Mouse (Mus musculus): ENCODE results near the gene Hoxb3. TPM values are rescaled to one million over a fixed set of nuclear protein-coding genes. Genes with fewer than 3 reads are reported as not detected.

Hoxb3 gene
- polyA plus RNA-seq, 1 experiment from 2014 or later = not detected

DNA sequence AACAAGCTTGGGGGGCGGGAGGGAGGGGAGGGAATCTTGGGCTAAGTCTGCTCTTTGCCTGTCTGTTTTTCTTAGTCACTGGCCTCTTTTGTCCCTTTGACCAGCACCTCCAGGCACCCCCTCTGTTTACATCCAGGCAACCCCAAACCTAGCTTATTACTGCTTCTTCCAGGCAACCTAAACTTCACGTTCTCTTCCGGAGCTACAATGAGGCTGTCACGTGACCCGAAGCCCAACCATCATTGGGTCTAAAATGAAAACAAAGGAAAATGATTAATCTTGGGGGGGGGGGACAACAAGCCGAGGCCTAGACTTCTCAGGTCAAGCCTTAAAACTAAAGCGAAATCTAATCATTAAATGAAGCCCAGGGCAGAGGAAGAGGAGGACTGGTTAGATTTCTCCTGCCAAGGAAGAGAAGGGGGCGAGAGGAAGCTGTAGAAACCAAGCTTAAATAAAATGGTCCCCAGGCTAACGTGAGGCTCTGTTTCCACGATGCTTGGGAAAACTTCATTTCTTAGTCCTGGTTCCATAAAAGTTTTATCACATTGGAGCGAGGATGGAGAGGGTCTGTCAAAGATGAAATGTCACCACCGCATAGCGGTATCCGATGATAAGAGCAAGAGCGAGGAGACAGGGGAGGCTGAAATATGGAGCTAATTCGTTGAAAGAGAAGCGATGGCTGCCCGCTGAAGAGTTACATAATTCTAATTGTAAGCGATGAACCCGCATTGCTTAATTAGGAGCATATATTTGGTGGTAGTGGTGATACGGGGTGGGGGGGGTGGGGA lies 25.2 kb downstream of the Hoxb3 start:
- H3K4me1 ChIP-seq (replicated peaks; ENCODE audit: control insufficient read depth, insufficient read depth, low read length) = peaks cover 5% of the 10 kb centered on the region
- under 1% methylated on average over 21 of the region's 21 CpGs for WGBS
- no peak overlapping the region for H3K4me3 ChIP-seq (replicated peaks; ENCODE audit: low read length)

GRCm38 (mm10) chr11:96348988-96349387 lies 25.9 kb downstream of the Hoxb3 start:
- 13% methylated on average over 3 of the region's 3 CpGs for WGBS
- H3K4me3 ChIP-seq (replicated peaks; ENCODE audit: low read length) = no peak overlapping the region
- H3K9ac ChIP-seq (replicated peaks; ENCODE audit: low read depth, low read length) = no peak overlapping the region
- H3K4me2 ChIP-seq (ENCODE audit: low read length) = no peak overlapping the region
- H3K9me3 ChIP-seq (ENCODE audit: control insufficient read depth, low read length) = no peaks in the 10 kb centered on the region
- H3K4me1 ChIP-seq (replicated peaks; ENCODE audit: control insufficient read depth, insufficient read depth, low read length) = peaks cover 5% of the 10 kb centered on the region
- no peaks in the 10 kb centered on the region for H3K36me3 ChIP-seq (ENCODE audit: control insufficient read depth, insufficient read depth)
- peaks cover 89% of the 10 kb centered on the region for H3K27me3 ChIP-seq (replicated peaks; ENCODE audit: control insufficient read depth, insufficient read depth, low read length)
- ATAC-seq = no peak
- H3K27ac ChIP-seq (ENCODE audit: low read length) = no peak overlapping the region

More for the DNA sequence above, 25.2 kb downstream of the Hoxb3 start:
- Histone ChIP-seq H3K9me3 (ENCODE audit: control insufficient read depth, low read length) (no peaks in the 10 kb centered on the region), H3K36me3 (ENCODE audit: control insufficient read depth, insufficient read depth) (no peaks in the 10 kb centered on the region), H3K4me2 (ENCODE audit: low read length) (no peak overlapping the region), H3K27ac (ENCODE audit: low read length) (no peak overlapping the region), H3K27me3 (replicated peaks; ENCODE audit: control insufficient read depth, insufficient read depth, low read length) (peaks cover 91% of the 10 kb centered on the region), H3K9ac (replicated peaks; ENCODE audit: low read depth, low read length) (no peak overlapping the region)
- ATAC-seq = no peak

DNA sequence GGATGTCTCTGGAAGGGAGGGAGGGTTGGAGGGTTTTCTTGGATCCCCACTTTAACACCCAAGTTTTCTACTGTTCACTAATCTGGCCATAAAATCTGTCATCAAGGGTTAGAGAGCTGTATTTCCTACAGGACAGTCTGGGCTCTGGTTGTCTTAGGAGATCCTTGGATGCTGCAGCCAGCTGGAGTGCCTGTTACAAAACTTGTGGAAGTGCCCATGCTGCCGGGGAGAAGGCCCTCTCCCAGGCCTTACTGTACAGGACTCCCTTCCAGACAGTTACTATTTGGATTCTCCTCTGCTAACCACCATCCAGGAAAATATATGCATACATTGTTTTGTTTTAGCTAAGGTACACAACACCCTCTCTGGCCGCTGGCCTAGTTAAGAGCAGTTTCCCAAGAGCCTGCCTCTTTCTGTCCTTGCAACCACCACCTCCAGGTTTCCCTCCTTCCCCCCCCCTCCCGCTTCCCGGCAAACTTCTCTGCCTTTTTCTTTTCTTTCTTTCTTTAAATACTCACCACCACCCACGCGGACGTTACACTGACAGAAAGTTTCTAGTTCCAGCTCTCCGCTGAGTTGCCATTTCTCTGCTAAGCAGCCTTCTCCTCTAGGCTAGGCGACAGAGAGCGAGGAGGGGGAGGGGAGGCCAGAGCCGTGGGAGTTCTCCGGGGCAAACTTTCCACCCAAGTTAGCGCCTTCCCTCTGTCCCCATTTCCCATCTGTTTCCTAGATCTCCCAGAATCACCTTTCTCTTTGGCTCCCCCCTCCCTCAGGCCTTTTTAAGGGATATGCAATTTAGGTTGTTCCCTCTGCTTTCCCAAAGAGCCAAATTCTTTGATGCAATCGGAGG lies 26.6 kb downstream of the Hoxb3 start:
- Histone ChIP-seq H3K4me2 (ENCODE audit: low read length) (no peak overlapping the region), H3K4me1 (replicated peaks; ENCODE audit: control insufficient read depth, insufficient read depth, low read length) (peaks cover 5% of the 10 kb centered on the region)
- under 1% methylated on average over 14 of the region's 14 CpGs for WGBS

GRCm38 (mm10) chr11:96350341-96350624 lies 27.2 kb downstream of the Hoxb3 start, which contains the start of gene Hoxb2:
Gene Hoxb2, plus strand, starts transcription at chr11:96350525.
- no peaks in the 10 kb centered on the region for H3K9me3 ChIP-seq (ENCODE audit: control insufficient read depth, low read length)
- H3K4me2 ChIP-seq (ENCODE audit: low read length) = no peak within 1 kb of the TSS
- no peak within 1 kb of the TSS for H3K27ac ChIP-seq (ENCODE audit: low read length)
- H3K27me3 ChIP-seq (replicated peaks; ENCODE audit: control insufficient read depth, insufficient read depth, low read length) = peaks cover 89% of the 10 kb centered on the region
- WGBS = 0% methylated on average over 2 of the region's 2 CpGs
- H3K4me3 ChIP-seq (replicated peaks; ENCODE audit: low read length) = no peak within 1 kb of the TSS
- ATAC-seq = no peak
- peaks cover 4% of the 10 kb centered on the region for H3K4me1 ChIP-seq (replicated peaks; ENCODE audit: control insufficient read depth, insufficient read depth, low read length)
- no peak within 1 kb of the TSS for H3K9ac ChIP-seq (replicated peaks; ENCODE audit: low read depth, low read length)
- H3K36me3 ChIP-seq (ENCODE audit: control insufficient read depth, insufficient read depth) = no peaks in the 10 kb centered on the region

More for the DNA sequence above, 26.6 kb downstream of the Hoxb3 start:
- ATAC-seq = no peak
- Histone ChIP-seq H3K27ac (ENCODE audit: low read length) (no peak overlapping the region), H3K36me3 (ENCODE audit: control insufficient read depth, insufficient read depth) (no peaks in the 10 kb centered on the region), H3K4me3 (replicated peaks; ENCODE audit: low read length) (no peak overlapping the region), H3K27me3 (replicated peaks; ENCODE audit: control insufficient read depth, insufficient read depth, low read length) (peaks cover 89% of the 10 kb centered on the region), H3K9ac (replicated peaks; ENCODE audit: low read depth, low read length) (no peak overlapping the region), H3K9me3 (ENCODE audit: control insufficient read depth, low read length) (no peaks in the 10 kb centered on the region)

DNA sequence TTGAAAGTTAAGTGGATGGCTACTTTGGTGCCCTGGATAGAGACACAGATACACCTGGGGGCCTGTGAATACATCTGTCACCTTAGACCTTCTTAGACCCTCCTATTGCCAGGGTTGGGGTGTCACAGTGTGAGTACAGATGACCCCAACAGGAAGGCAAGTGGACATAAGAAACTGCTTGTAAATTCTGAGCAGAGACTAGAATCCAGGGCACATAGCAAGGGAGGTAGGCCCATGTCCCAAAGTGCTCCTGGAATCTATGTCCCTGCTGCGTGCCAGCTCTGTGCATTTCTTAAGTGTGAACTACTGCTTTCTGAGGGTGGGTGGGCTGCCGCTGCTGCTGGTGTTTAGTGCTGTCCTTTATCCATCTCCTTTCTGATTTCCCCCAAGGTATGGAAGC lies 27.7 kb downstream of the Hoxb3 start:
- Histone ChIP-seq H3K27ac (ENCODE audit: low read length) (no peak overlapping the region), H3K4me1 (replicated peaks; ENCODE audit: control insufficient read depth, insufficient read depth, low read length) (no peaks in the 10 kb centered on the region; the same call in 1 of the 2 replicates), H3K9me3 (ENCODE audit: control insufficient read depth, low read length) (no peaks in the 10 kb centered on the region), H3K9ac (replicated peaks; ENCODE audit: low read depth, low read length) (no peak overlapping the region), H3K4me3 (replicated peaks; ENCODE audit: low read length) (no peak overlapping the region), H3K4me2 (ENCODE audit: low read length) (no peak overlapping the region), H3K27me3 (replicated peaks; ENCODE audit: control insufficient read depth, insufficient read depth, low read length) (peaks cover 85% of the 10 kb centered on the region), H3K36me3 (ENCODE audit: control insufficient read depth, insufficient read depth) (no peaks in the 10 kb centered on the region)
- WGBS = 8% methylated on average over 2 of the region's 2 CpGs
- no peak for ATAC-seq

DNA sequence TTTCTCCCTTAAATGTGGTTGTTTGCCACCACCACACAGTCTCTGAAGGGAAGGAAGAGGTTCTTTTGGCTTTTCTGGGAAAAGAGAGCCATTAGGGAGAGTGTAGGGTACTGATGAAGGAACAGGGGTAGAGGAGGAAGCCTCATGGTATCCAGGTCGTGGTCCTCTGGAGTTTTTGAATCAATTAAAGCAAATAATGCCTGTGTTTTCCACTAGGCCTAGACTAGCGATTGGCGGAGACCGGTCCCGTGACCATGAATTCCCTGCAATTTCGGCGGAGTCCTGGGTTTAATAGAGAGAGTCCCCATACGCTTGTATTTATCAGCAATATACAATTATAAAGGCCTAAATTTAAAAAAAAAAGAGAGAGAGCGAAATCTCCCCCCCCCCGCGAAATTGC lies 28.2 kb downstream of the Hoxb3 start:
- Histone ChIP-seq H3K9ac (replicated peaks; ENCODE audit: low read depth, low read length) (no peak overlapping the region), H3K4me3 (replicated peaks; ENCODE audit: low read length) (no peak overlapping the region)
- ATAC-seq = no peak

GRCm38 (mm10) chr11:96351831-96352230 lies 28.7 kb downstream of the Hoxb3 start:
- WGBS = 1% methylated on average over 22 of the region's 22 CpGs
- no peak for ATAC-seq
- no peaks in the 10 kb centered on the region; the same call in 1 of the 2 replicates for H3K4me1 ChIP-seq (replicated peaks; ENCODE audit: control insufficient read depth, insufficient read depth, low read length)
- H3K4me3 ChIP-seq (replicated peaks; ENCODE audit: low read length) = no peak overlapping the region
- no peak overlapping the region for H3K4me2 ChIP-seq (ENCODE audit: low read length)
- H3K27ac ChIP-seq (ENCODE audit: low read length) = no peak overlapping the region
- H3K9ac ChIP-seq (replicated peaks; ENCODE audit: low read depth, low read length) = no peak overlapping the region
- no peaks in the 10 kb centered on the region for H3K9me3 ChIP-seq (ENCODE audit: control insufficient read depth, low read length)
- peaks cover 84% of the 10 kb centered on the region for H3K27me3 ChIP-seq (replicated peaks; ENCODE audit: control insufficient read depth, insufficient read depth, low read length)
- no peaks in the 10 kb centered on the region for H3K36me3 ChIP-seq (ENCODE audit: control insufficient read depth, insufficient read depth)

More for the DNA sequence above, 28.2 kb downstream of the Hoxb3 start:
- 4% methylated on average over 11 of the region's 11 CpGs for WGBS
- Histone ChIP-seq H3K36me3 (ENCODE audit: control insufficient read depth, insufficient read depth) (no peaks in the 10 kb centered on the region), H3K27ac (ENCODE audit: low read length) (no peak overlapping the region), H3K4me2 (ENCODE audit: low read length) (no peak overlapping the region), H3K9me3 (ENCODE audit: control insufficient read depth, low read length) (no peaks in the 10 kb centered on the region), H3K4me1 (replicated peaks; ENCODE audit: control insufficient read depth, insufficient read depth, low read length) (no peaks in the 10 kb centered on the region; the same call in 1 of the 2 replicates), H3K27me3 (replicated peaks; ENCODE audit: control insufficient read depth, insufficient read depth, low read length) (peaks cover 85% of the 10 kb centered on the region)

GRCm38 (mm10) chr11:96352691-96353521 lies 29.8 kb downstream of the Hoxb3 start:
- Histone ChIP-seq H3K27me3 (replicated peaks; ENCODE audit: control insufficient read depth, insufficient read depth, low read length) (peaks cover 88% of the 10 kb centered on the region), H3K4me3 (replicated peaks; ENCODE audit: low read length) (no peak overlapping the region), H3K36me3 (ENCODE audit: control insufficient read depth, insufficient read depth) (no peaks in the 10 kb centered on the region), H3K4me1 (replicated peaks; ENCODE audit: control insufficient read depth, insufficient read depth, low read length) (no peaks in the 10 kb centered on the region; the same call in 1 of the 2 replicates), H3K9ac (replicated peaks; ENCODE audit: low read depth, low read length) (no peak overlapping the region), H3K4me2 (ENCODE audit: low read length) (no peak overlapping the region), H3K9me3 (ENCODE audit: control insufficient read depth, low read length) (no peaks in the 10 kb centered on the region), H3K27ac (ENCODE audit: low read length) (no peak overlapping the region)
- under 1% methylated on average over 75 of the region's 75 CpGs for WGBS
- ATAC-seq = no peak

GRCm38 (mm10) chr11:96353522-96353841 lies 30.4 kb downstream of the Hoxb3 start:
- no peak overlapping the region for H3K4me2 ChIP-seq (ENCODE audit: low read length)
- H3K9me3 ChIP-seq (ENCODE audit: control insufficient read depth, low read length) = no peaks in the 10 kb centered on the region
- H3K27me3 ChIP-seq (replicated peaks; ENCODE audit: control insufficient read depth, insufficient read depth, low read length) = peaks cover 87% of the 10 kb centered on the region
- H3K9ac ChIP-seq (replicated peaks; ENCODE audit: low read depth, low read length) = no peak overlapping the region
- no peak overlapping the region for H3K27ac ChIP-seq (ENCODE audit: low read length)
- no peaks in the 10 kb centered on the region for H3K36me3 ChIP-seq (ENCODE audit: control insufficient read depth, insufficient read depth)
- 1% methylated on average over 14 of the region's 14 CpGs for WGBS
- H3K4me3 ChIP-seq (replicated peaks; ENCODE audit: low read length) = no peak overlapping the region
- H3K4me1 ChIP-seq (replicated peaks; ENCODE audit: control insufficient read depth, insufficient read depth, low read length) = no peaks in the 10 kb centered on the region; the same call in 1 of the 2 replicates
- ATAC-seq = no peak

Measured in forebrain, embryonic 16.5 days (tissue).